Mouse (Mus musculus) heart, postnatal 0 days (tissue): ENCODE data around the gene Ccl27a.
A peak's percentile ranks its signal among the peaks of the same experiment; 100 is the strongest.

ENCODE experiments used
- CTCF ChIP-seq: IDR thresholded peaks from 2 replicates; pipeline ENCODE4 v1.5.1; 2016; ENCODE audit warnings: antibody characterized with exemption, control low read depth, low read depth
- EP300 ChIP-seq: IDR thresholded peaks from 2 replicates; pipeline ENCODE4 v1.6.1; 2016; ENCODE audit warnings: antibody characterized with exemption, low read depth

DNA sequence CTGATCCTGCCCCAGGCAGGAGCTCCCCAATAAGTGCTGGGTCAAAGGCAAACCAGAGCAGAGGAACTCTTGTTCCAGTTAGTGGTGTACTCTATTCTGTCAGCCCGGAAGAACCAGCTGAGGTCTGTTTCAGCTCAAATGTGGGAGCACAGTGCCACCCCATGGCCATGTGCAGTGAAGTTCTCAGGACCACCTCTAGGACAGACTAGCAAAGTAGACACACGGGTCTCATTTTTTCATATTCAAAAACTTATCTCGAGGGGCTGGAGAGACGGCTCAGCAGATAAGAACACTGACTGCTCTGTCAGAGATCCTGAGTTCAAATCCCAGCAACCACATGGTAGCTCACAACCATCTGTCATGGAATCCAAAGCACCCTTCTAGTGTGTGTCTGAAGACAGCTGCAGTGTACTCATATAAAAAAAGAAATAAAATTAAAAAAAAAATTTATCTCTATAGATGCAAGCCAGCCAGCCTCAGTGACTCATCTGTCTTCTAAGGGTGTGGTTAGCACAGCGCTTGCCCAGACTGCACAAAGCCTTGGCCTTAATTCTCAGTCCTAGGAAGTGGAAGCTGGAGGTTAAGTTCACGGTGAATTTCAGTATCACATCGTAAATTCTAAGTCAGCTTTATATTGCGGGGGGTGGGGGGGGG is 36.3 kb downstream of the Ccl27a start:
- TF ChIP-seq CTCF (peak; percentile 83), EP300 (no peak)
